Comparison of ENCODE assay signal across 24 mouse cellular contexts in genomic region chr2:4184991-4185390, GRCm38 (mm10).
"Had no signal": no experiment of that assay in that cellular context is flagged by ENCODE, and none has a peak within 500 bp of the region (broad histone marks: within the 10 kb centered on the region; RNA-seq: fewer than 3 reads in every experiment).

No protein-coding gene starts in this region.

- H3K36me3 ChIP-seq: heart, embryonic 10.5 days; heart, embryonic 12.5 days; hindbrain, embryonic 10.5 days; hindbrain, embryonic 12.5 days; intestine, embryonic 15.5 days; limb, embryonic 10.5 days; limb, embryonic 12.5 days; liver, embryonic 13.5 days had no signal

- H3K9me3 ChIP-seq: heart, embryonic 10.5 days; heart, embryonic 12.5 days; hindbrain, embryonic 10.5 days; hindbrain, embryonic 12.5 days; intestine, embryonic 15.5 days; limb, embryonic 10.5 days; limb, embryonic 12.5 days; liver, embryonic 13.5 days had no signal

- H3K27me3 ChIP-seq: heart, embryonic 12.5 days; hindbrain, embryonic 12.5 days; intestine, embryonic 15.5 days; limb, embryonic 12.5 days; liver, embryonic 13.5 days had no signal

- H3K27ac ChIP-seq: gastrocnemius, adult 2 months; heart, embryonic 10.5 days; hindbrain, embryonic 10.5 days; hindbrain, embryonic 12.5 days; hindbrain, embryonic 14.5 days; intestine, embryonic 15.5 days; layer of hippocampus, adult 2 months; left cerebral cortex, adult 2 months; limb, embryonic 10.5 days; limb, embryonic 12.5 days; liver, embryonic 13.5 days had no signal

- H3K4me2 ChIP-seq: heart, embryonic 12.5 days; hindbrain, embryonic 12.5 days; hindbrain, embryonic 14.5 days; intestine, embryonic 15.5 days; limb, embryonic 12.5 days; liver, embryonic 11.5 days; liver, embryonic 13.5 days had no signal

- H3K4me3 ChIP-seq: gastrocnemius, adult 2 months; heart, embryonic 10.5 days; heart, embryonic 12.5 days; hindbrain, embryonic 10.5 days; hindbrain, embryonic 12.5 days; intestine, embryonic 15.5 days; layer of hippocampus, adult 2 months; left cerebral cortex, adult 2 months; limb, embryonic 10.5 days; limb, embryonic 12.5 days; liver, embryonic 13.5 days had no signal

- ATAC-seq: forebrain, embryonic 16.5 days; hindbrain, embryonic 16.5 days; inflammation-experienced regulatory T-cells, adult 6 months; intestine, embryonic 15.5 days; intestine, postnatal 0 days had no signal

- H3K4me1 ChIP-seq: intestine, embryonic 15.5 days; limb, embryonic 10.5 days; limb, embryonic 12.5 days; liver, embryonic 13.5 days had no signal

- DNase-seq: gastrocnemius, adult 2 months; gastrocnemius, postnatal 10 days; gastrocnemius, postnatal 25 days; heart, postnatal 4 days; kidney, adult 8-10 months; kidney, postnatal 10 days; kidney, postnatal 36 days; liver; liver, embryonic 13.5 days had no signal

- H3K9ac ChIP-seq: heart, embryonic 12.5 days; hindbrain, embryonic 12.5 days; hindbrain, embryonic 14.5 days; intestine, embryonic 15.5 days; limb, embryonic 12.5 days; liver, embryonic 13.5 days had no signal
